Mouse (Mus musculus) G1E (cell line): ENCODE results near the gene Yeats4. TPM values are rescaled to one million over a fixed set of nuclear protein-coding genes. Genes with fewer than 3 reads are reported as not detected.

Experiments used
- ATAC-seq: 2 replicates; pipeline ENCODE4 v1.8.0; 2016; ENCODE audit warnings: mild to moderate bottlenecking; ENCODE audit not compliant: insufficient number of reproducible peaks, poor library complexity, low FRiP score, severe bottlenecking; ENCODE audit errors: extremely low read depth
- DNase-seq: peaks from one replicate; pipeline ENCODE4 v3.0.0; 2012; ENCODE audit warnings: low spot score
- H3K27me3 ChIP-seq: 2 replicates; pipeline ENCODE4 v1.6.1; 2012; ENCODE audit warnings: mild to moderate bottlenecking, low read length, inconsistent platforms; ENCODE audit not compliant: insufficient read depth
- H3K36me3 ChIP-seq: replicated peaks from 2 replicates; pipeline ENCODE3; 2012; ENCODE audit warnings: mild to moderate bottlenecking, inconsistent platforms
- H3K4me1 ChIP-seq: 2 replicates; pipeline ENCODE4 v1.6.1; 2012; ENCODE audit warnings: low read depth, low read length, inconsistent platforms, mixed read lengths; ENCODE audit not compliant: insufficient read depth
- H3K4me3 ChIP-seq: 2 replicates; pipeline ENCODE4 v1.5.1; 2012; ENCODE audit warnings: low read depth, mild to moderate bottlenecking, inconsistent platforms, low read length, moderate library complexity, mixed read lengths
- H3K9me3 ChIP-seq: replicated peaks from 2 replicates; pipeline ENCODE4 v1.6.1; 2012; ENCODE audit warnings: inconsistent platforms
- CTCF ChIP-seq: IDR thresholded peaks from 2 replicates; pipeline ENCODE4 v1.5.1; 2012; ENCODE audit warnings: low read depth, low read length, inconsistent platforms, mixed read lengths
- GATA1 ChIP-seq: IDR thresholded peaks from 2 replicates; pipeline ENCODE4 v1.6.1; 2012; ENCODE audit warnings: borderline replicate concordance, low read length, inconsistent platforms, mixed read lengths
- GATA2 ChIP-seq: IDR thresholded peaks from 2 replicates; pipeline ENCODE4 v1.6.1; 2012; ENCODE audit warnings: low read depth, low read length, inconsistent platforms, borderline replicate concordance
- POLR2AphosphoS5 ChIP-seq: IDR thresholded peaks from 2 replicates; pipeline ENCODE4 v1.6.1; 2012; ENCODE audit warnings: low read depth, low read length, inconsistent platforms; ENCODE audit not compliant: insufficient replicate concordance
- TAL1 ChIP-seq: conservative IDR thresholded peaks from 2 replicates; pipeline ENCODE4 v1.6.1; 2012; ENCODE audit warnings: low read depth, low read length, inconsistent platforms, mixed read lengths
- polyA plus RNA-seq: library from polyadenylated mRNA; stranded (reverse); fragments of >175 nt; gene quantifications from 2 replicates; pipeline ENCODE4 v1.2.3, GENCODE M21; 2012
- total RNA-seq, 2 experiments: library from RNA; stranded (forward) in 1 of 2; stranded (reverse) in 1 of 2; fragments of 200-1000 nt in 1 of 2; fragments of >200 nt in 1 of 2; fragmentation: Nextera tagmentation in 1 of 2; gene quantifications; 2 replicates each; pipeline ENCODE4 v1.2.3; 2014 to 2017

Yeats4 gene
- total RNA-seq (2014; fragmentation: Nextera tagmentation) (34.2 and 35.2 TPM in 2 replicates), total RNA-seq (2017) (72.3 and 83.9 TPM in 2 replicates), polyA plus RNA-seq (75.8 and 92.3 TPM in 2 replicates)

- peak within 1 kb of the TSS; percentile 83 for H3K4me3 ChIP-seq
- H3K4me1 ChIP-seq: peaks cover 28% of the 10 kb centered on the region
- H3K27me3 ChIP-seq: peaks cover 6% of the 10 kb centered on the region; the same call in 1 of the 2 replicates
- ATAC-seq: peak; percentile 91
- DNase-seq: peak; percentile 97
- TF ChIP-seq POLR2AphosphoS5: no peak
- TF ChIP-seq GATA2: no peak
- TF ChIP-seq CTCF: no peak
- no peak for TF ChIP-seq GATA1
- TF ChIP-seq TAL1: no peak
- no peaks in the 10 kb centered on the region for H3K9me3 ChIP-seq
- peaks cover 37% of the 10 kb centered on the region for H3K36me3 ChIP-seq
Measured at GRCm38 (mm10) chr10:117224102-117224990, at the start of gene Yeats4. TSS of gene Yeats4 (minus strand) at chr10:117224507.

- DNase-seq (no peak), ATAC-seq (no peak)
- H3K36me3 ChIP-seq: no peaks in the 10 kb centered on the region
- H3K9me3 ChIP-seq: no peaks in the 10 kb centered on the region
- peaks cover 2% of the 10 kb centered on the region; the same call in 1 of the 2 replicates for H3K27me3 ChIP-seq
- no peaks in the 10 kb centered on the region for H3K4me1 ChIP-seq
- no peak overlapping the region for H3K4me3 ChIP-seq
- TF ChIP-seq POLR2AphosphoS5 (no peak), CTCF (no peak), TAL1 (no peak), GATA2 (no peak), GATA1 (no peak)
Measured at GRCm38 (mm10) chr10:117272023-117272422, 47.7 kb upstream of the Yeats4 start.

GRCm38 (mm10) chr10:117259870-117260269 is 35.6 kb upstream of the Yeats4 start:
- Histone ChIP-seq H3K4me1 (no peaks in the 10 kb centered on the region), H3K9me3 (peaks cover 2% of the 10 kb centered on the region; the same call in 1 of the 2 replicates), H3K27me3 (no peaks in the 10 kb centered on the region), H3K4me3 (no peak overlapping the region), H3K36me3 (no peaks in the 10 kb centered on the region)
- TF ChIP-seq POLR2AphosphoS5: no peak
- no peak for TF ChIP-seq CTCF
- no peak for TF ChIP-seq GATA1
- TF ChIP-seq TAL1: no peak
- no peak for TF ChIP-seq GATA2
- ATAC-seq: no peak
- no peak for DNase-seq

- TF ChIP-seq GATA1 (no peak), GATA2 (no peak), POLR2AphosphoS5 (no peak), TAL1 (no peak), CTCF (no peak)
- H3K27me3 ChIP-seq: peaks cover 3% of the 10 kb centered on the region; the same call in 1 of the 2 replicates
- ATAC-seq (no peak), DNase-seq (no peak)
- no peaks in the 10 kb centered on the region for H3K36me3 ChIP-seq
- no peaks in the 10 kb centered on the region for H3K9me3 ChIP-seq
- no peaks in the 10 kb centered on the region for H3K4me1 ChIP-seq
- H3K4me3 ChIP-seq: no peak within 1 kb of the TSS
Measured at GRCm38 (mm10) chr10:117238603-117239002, 14.3 kb upstream of the Yeats4 start, which contains the start of gene 9530003J23Rik. TSS of gene 9530003J23Rik (minus strand) at chr10:117238703.

GRCm38 (mm10) chr10:117235866-117236265 is 11.6 kb upstream of the Yeats4 start:
- Histone ChIP-seq H3K4me1 (no peaks in the 10 kb centered on the region), H3K9me3 (no peaks in the 10 kb centered on the region), H3K4me3 (no peak overlapping the region), H3K27me3 (peaks cover 9% of the 10 kb centered on the region), H3K36me3 (no peaks in the 10 kb centered on the region)
- no peak for DNase-seq
- ATAC-seq: no peak
- no peak for TF ChIP-seq CTCF
- TF ChIP-seq GATA1: no peak
- TF ChIP-seq POLR2AphosphoS5: no peak
- no peak for TF ChIP-seq GATA2
- no peak for TF ChIP-seq TAL1

- no peak overlapping the region for H3K4me3 ChIP-seq
- no peaks in the 10 kb centered on the region for H3K9me3 ChIP-seq
- H3K27me3 ChIP-seq: peaks cover 16% of the 10 kb centered on the region
- DNase-seq (no peak), ATAC-seq (no peak)
- no peak for TF ChIP-seq TAL1
- TF ChIP-seq GATA1: no peak
- no peak for TF ChIP-seq CTCF
- TF ChIP-seq POLR2AphosphoS5: no peak
- TF ChIP-seq GATA2: no peak
- no peaks in the 10 kb centered on the region for H3K4me1 ChIP-seq
- no peaks in the 10 kb centered on the region for H3K36me3 ChIP-seq
Measured at GRCm38 (mm10) chr10:117234825-117235224, 10.5 kb upstream of the Yeats4 start.
